Mouse (Mus musculus): ENCODE measurements around the gene Cldn9. TPM values are rescaled to one million over a fixed set of nuclear protein-coding genes. Genes with fewer than 3 reads are reported as not detected.

Cldn9 gene
- polyA plus RNA-seq, 1 experiment from 2014 or later = 7.6 TPM

DNA sequence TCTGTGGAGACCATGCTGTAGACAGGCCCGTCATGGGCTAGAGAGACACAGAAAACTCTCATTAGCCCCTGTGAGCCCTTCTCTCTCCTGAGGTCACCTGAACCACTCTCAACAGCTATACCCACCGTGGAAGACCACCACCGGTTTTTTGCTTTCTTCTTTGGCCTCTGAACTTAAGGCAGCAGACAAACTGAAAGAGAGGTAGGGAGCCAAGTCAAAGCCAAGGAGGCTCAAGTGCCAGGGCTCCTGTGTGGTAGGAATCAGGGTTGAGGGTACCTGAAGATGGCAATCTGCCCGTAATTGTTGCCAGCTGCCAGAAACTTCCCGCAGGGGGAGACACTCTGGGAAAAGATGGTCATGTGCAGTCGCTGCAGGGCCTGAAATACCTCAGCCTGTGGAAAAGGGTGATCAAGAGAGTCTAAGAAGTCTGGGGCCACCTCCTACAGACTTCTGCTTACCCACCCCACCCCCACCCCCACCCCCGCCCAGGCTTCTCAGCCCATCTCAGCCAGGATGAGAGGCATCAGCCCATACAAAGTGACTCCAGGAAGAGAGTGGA lies 13.2 kb downstream of the Cldn9 start:
- Histone ChIP-seq H3K4me2 (ENCODE audit: low read depth, severe bottlenecking) (no peak overlapping the region), H3K27ac (replicated peaks; ENCODE audit: low read depth, low read length) (no peak overlapping the region), H3K27me3 (ENCODE audit: control insufficient read depth, insufficient read depth, low read length) (peaks cover 4% of the 10 kb centered on the region), H3K9me3 (ENCODE audit: control insufficient read depth, low read length) (no peaks in the 10 kb centered on the region), H3K36me3 (ENCODE audit: control insufficient read depth, insufficient read depth, low read length) (peaks cover 10% of the 10 kb centered on the region), H3K4me3 (ENCODE audit: low read depth, low read length) (no peak overlapping the region), H3K4me1 (ENCODE audit: control insufficient read depth, insufficient read depth, low read length) (peaks cover 7% of the 10 kb centered on the region), H3K9ac (ENCODE audit: low read length) (no peak overlapping the region)
- ATAC-seq (ENCODE audit: insufficient number of reproducible peaks, low FRiP score, low TSS enrichment, low read depth) (no peak), DNase-seq (ENCODE audit: low spot score) (no peak)
- WGBS = 84% methylated on average over 7 of the region's 7 CpGs

DNA sequence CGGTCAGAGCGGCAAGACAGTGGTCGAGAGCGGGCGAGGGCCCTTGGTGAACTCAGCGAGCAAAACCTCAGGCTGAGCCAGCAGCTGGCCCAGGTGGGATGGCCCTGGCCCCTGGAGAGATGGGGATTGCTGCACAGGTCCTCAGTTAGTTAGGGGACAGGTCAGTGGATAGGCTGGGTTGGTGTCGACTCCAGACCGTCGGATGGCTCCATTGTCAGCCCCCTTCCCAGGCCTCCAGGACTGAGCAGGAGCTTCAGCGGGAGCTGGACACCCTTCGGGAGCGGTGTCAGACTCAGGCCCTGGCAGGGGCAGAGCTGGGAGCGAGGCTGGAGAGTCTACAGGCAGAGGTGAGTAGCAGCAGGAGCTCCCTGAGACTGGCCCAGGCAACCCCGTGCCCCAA lies 18.3 kb downstream of the Cldn9 start:
- Histone ChIP-seq H3K4me2 (ENCODE audit: low read depth, severe bottlenecking) (no peak overlapping the region), H3K4me1 (ENCODE audit: control insufficient read depth, insufficient read depth, low read length) (no peaks in the 10 kb centered on the region), H3K27me3 (ENCODE audit: control insufficient read depth, insufficient read depth, low read length) (peaks cover 17% of the 10 kb centered on the region), H3K9me3 (ENCODE audit: control insufficient read depth, low read length) (no peaks in the 10 kb centered on the region), H3K36me3 (ENCODE audit: control insufficient read depth, insufficient read depth, low read length) (peaks cover 10% of the 10 kb centered on the region), H3K4me3 (ENCODE audit: low read depth, low read length) (no peak overlapping the region), H3K27ac (replicated peaks; ENCODE audit: low read depth, low read length) (no peak overlapping the region), H3K9ac (ENCODE audit: low read length) (no peak overlapping the region)
- DNase-seq (ENCODE audit: low spot score) (peak; percentile 23), ATAC-seq (ENCODE audit: insufficient number of reproducible peaks, low FRiP score, low TSS enrichment, low read depth) (no peak)
- WGBS = 77% methylated on average over 14 of the region's 14 CpGs

DNA sequence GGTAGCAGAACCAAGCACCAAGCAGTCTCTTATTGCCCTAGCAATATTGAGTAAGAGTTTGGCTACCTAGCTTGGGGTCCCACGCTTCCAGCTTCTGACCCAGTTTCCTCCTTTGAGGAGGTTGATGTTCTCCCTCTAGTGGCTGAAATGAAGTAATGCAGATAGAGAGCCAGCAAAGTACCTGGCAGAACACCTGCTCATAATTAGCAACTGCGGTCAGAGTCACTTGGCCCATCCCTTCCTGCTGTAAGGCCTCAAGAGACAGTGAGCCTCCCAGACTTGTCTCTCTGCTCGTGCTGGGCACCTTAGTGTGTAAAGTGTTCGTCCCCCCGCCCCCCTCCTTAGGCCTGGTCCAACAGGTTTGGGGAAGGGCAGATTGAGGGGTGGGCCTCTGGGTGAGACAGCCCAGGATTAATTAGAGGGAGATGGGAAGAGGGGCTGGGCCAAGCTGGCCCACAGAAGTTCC lies 19.2 kb downstream of the Cldn9 start:
- no peak overlapping the region for H3K9ac ChIP-seq (ENCODE audit: low read length)
- H3K9me3 ChIP-seq (ENCODE audit: control insufficient read depth, low read length) = no peaks in the 10 kb centered on the region
- H3K27ac ChIP-seq (replicated peaks; ENCODE audit: low read depth, low read length) = no peak overlapping the region
- peaks cover 22% of the 10 kb centered on the region for H3K27me3 ChIP-seq (ENCODE audit: control insufficient read depth, insufficient read depth, low read length)
- H3K4me2 ChIP-seq (ENCODE audit: low read depth, severe bottlenecking) = no peak overlapping the region
- ATAC-seq (ENCODE audit: insufficient number of reproducible peaks, low FRiP score, low TSS enrichment, low read depth) (peak; percentile 45; the same call in 1 of the 2 replicates), DNase-seq (ENCODE audit: low spot score) (peak; percentile 61)
- no peaks in the 10 kb centered on the region for H3K4me1 ChIP-seq (ENCODE audit: control insufficient read depth, insufficient read depth, low read length)
- no peak overlapping the region for H3K4me3 ChIP-seq (ENCODE audit: low read depth, low read length)
- peaks cover 8% of the 10 kb centered on the region for H3K36me3 ChIP-seq (ENCODE audit: control insufficient read depth, insufficient read depth, low read length)
- 12% methylated on average over 5 of the region's 5 CpGs for WGBS

DNA sequence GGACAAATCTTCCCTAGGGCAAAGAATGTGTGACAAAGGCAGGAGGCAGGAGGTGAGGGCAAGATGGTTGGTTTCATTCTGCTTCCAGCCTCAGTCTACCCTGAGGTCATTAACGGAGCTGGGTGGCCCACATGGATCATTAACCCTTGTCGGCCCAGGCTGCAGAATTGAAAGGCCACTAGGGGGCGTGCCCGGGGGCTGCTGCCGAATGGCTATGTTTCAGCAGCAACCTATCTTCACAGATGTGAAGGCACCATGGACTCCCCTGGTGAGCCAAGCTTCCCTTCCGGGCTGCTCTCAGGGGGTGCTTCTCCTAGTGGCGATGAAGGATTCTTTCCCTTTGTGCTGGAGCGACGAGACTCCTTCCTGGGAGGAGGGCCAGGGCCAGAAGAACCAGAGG lies 22.3 kb downstream of the Cldn9 start:
- Histone ChIP-seq H3K27ac (replicated peaks; ENCODE audit: low read depth, low read length) (no peak overlapping the region), H3K4me2 (ENCODE audit: low read depth, severe bottlenecking) (no peak overlapping the region), H3K4me1 (ENCODE audit: control insufficient read depth, insufficient read depth, low read length) (no peaks in the 10 kb centered on the region), H3K9me3 (ENCODE audit: control insufficient read depth, low read length) (no peaks in the 10 kb centered on the region), H3K4me3 (ENCODE audit: low read depth, low read length) (no peak overlapping the region), H3K9ac (ENCODE audit: low read length) (no peak overlapping the region), H3K36me3 (ENCODE audit: control insufficient read depth, insufficient read depth, low read length) (peaks cover under 1% of the 10 kb centered on the region; the same call in 1 of the 2 replicates), H3K27me3 (ENCODE audit: control insufficient read depth, insufficient read depth, low read length) (peaks cover 22% of the 10 kb centered on the region)
- 4% methylated on average over 9 of the region's 9 CpGs for WGBS
- DNase-seq (ENCODE audit: low spot score) = peak; percentile 47
- no peak for ATAC-seq (ENCODE audit: insufficient number of reproducible peaks, low FRiP score, low TSS enrichment, low read depth)

DNA sequence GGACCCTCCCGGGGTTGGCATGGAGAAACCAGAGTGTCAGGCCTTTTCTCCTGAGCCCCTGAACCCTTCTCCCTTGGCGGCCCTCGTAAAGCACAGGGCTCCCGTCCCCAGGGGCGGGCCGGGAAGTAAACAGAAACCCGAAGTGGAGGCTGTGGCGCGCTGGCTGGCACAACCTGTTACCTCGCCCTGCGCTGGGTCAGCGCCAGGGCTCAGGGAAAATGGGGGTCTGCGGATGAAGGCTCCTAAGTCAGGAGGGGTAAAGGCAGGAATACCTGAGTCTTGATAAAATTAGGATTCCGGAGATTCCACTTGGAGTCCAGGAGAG lies 23.0 kb downstream of the Cldn9 start:
- ATAC-seq (ENCODE audit: insufficient number of reproducible peaks, low FRiP score, low TSS enrichment, low read depth) (no peak), DNase-seq (ENCODE audit: low spot score) (no peak)
- H3K4me3 ChIP-seq (ENCODE audit: low read depth, low read length) = no peak overlapping the region
- peaks cover 22% of the 10 kb centered on the region for H3K27me3 ChIP-seq (ENCODE audit: control insufficient read depth, insufficient read depth, low read length)
- no peak overlapping the region for H3K4me2 ChIP-seq (ENCODE audit: low read depth, severe bottlenecking)
- 4% methylated on average over 14 of the region's 14 CpGs for WGBS
- no peaks in the 10 kb centered on the region for H3K36me3 ChIP-seq (ENCODE audit: control insufficient read depth, insufficient read depth, low read length)
- H3K9ac ChIP-seq (ENCODE audit: low read length) = no peak overlapping the region
- H3K27ac ChIP-seq (replicated peaks; ENCODE audit: low read depth, low read length) = no peak overlapping the region
- no peaks in the 10 kb centered on the region for H3K9me3 ChIP-seq (ENCODE audit: control insufficient read depth, low read length)
- no peaks in the 10 kb centered on the region for H3K4me1 ChIP-seq (ENCODE audit: control insufficient read depth, insufficient read depth, low read length)

DNA sequence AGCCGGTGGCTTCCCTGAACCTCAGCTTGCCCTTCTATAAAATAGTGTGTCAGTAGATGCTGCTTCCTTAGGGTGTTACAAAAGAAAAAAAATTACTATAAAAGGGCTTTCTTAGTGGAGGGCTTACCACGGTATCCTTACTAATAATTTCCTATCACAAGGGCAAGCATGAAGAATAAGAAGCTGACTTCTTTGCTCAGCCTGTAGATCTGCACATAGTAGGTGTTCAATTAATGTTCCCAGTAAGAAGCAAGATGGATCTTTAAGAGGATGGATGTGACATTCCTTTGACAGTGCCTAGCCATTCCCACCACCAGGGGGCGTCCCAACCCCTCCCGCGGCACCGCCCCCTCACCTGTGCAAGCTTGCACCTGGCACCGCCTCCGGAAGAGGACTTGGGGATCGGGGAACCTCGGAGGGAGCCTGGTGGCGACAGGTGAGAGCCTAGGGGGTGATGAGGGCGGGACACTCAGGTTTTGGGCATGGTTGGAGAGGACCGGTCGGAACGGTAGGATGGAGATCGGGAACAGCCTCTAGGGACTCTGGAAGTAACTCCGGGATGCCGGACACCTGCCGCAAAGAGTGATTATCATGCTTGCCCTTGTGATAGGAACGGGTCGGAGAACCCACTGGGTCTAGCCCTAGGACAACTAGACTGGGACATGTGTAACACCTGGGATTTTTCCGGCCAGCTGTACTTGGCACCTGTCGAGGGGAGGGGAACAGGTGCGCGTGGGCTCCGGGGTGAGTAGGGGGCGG lies 23.5 kb downstream of the Cldn9 start, which contains the start of gene Bicdl2:
Gene Bicdl2 (plus strand): TSS at position 390 of the 759 bp plus-strand sequence.
- no peaks in the 10 kb centered on the region for H3K9me3 ChIP-seq (ENCODE audit: control insufficient read depth, low read length)
- ATAC-seq (ENCODE audit: insufficient number of reproducible peaks, low FRiP score, low TSS enrichment, low read depth) (no peak), DNase-seq (ENCODE audit: low spot score) (peak; percentile 67)
- no peak within 1 kb of the TSS for H3K4me2 ChIP-seq (ENCODE audit: low read depth, severe bottlenecking)
- H3K27ac ChIP-seq (replicated peaks; ENCODE audit: low read depth, low read length) = no peak within 1 kb of the TSS
- WGBS = 6% methylated on average over 27 of the region's 27 CpGs
- H3K27me3 ChIP-seq (ENCODE audit: control insufficient read depth, insufficient read depth, low read length) = peaks cover 22% of the 10 kb centered on the region
- no peak within 1 kb of the TSS for H3K4me3 ChIP-seq (ENCODE audit: low read depth, low read length)
- H3K36me3 ChIP-seq (ENCODE audit: control insufficient read depth, insufficient read depth, low read length) = no peaks in the 10 kb centered on the region
- H3K9ac ChIP-seq (ENCODE audit: low read length) = no peak within 1 kb of the TSS
- H3K4me1 ChIP-seq (ENCODE audit: control insufficient read depth, insufficient read depth, low read length) = no peaks in the 10 kb centered on the region

DNA sequence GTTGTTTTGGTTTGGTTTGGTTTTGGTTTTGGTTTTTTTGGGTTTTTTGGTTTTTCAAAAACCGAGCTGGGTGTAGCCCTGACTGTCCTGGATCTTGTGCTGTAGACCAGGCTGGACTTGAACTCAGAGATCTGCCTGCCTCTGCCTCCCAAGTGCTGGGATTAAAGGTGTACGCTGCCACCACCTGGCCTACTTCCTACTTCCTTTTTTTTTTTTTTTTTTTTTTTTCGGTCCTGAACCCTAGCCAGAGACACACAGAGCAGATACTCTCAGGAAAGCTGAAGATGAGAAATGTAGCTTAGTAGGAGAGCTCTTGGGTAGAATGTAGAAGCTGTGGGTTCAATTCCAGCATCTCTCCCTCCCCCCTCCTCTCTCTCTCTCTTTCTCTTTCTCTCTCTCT lies 25.4 kb downstream of the Cldn9 start:
- H3K9me3 ChIP-seq (ENCODE audit: control insufficient read depth, low read length) = no peaks in the 10 kb centered on the region
- ATAC-seq (ENCODE audit: insufficient number of reproducible peaks, low FRiP score, low TSS enrichment, low read depth) (no peak), DNase-seq (ENCODE audit: low spot score) (no peak)
- H3K4me3 ChIP-seq (ENCODE audit: low read depth, low read length) = no peak overlapping the region
- WGBS = 79% methylated on average over 3 of the region's 3 CpGs
- H3K4me2 ChIP-seq (ENCODE audit: low read depth, severe bottlenecking) = no peak overlapping the region
- no peaks in the 10 kb centered on the region for H3K4me1 ChIP-seq (ENCODE audit: control insufficient read depth, insufficient read depth, low read length)
- H3K27ac ChIP-seq (replicated peaks; ENCODE audit: low read depth, low read length) = no peak overlapping the region
- peaks cover 22% of the 10 kb centered on the region for H3K27me3 ChIP-seq (ENCODE audit: control insufficient read depth, insufficient read depth, low read length)
- H3K36me3 ChIP-seq (ENCODE audit: control insufficient read depth, insufficient read depth, low read length) = no peaks in the 10 kb centered on the region
- H3K9ac ChIP-seq (ENCODE audit: low read length) = no peak overlapping the region

DNA sequence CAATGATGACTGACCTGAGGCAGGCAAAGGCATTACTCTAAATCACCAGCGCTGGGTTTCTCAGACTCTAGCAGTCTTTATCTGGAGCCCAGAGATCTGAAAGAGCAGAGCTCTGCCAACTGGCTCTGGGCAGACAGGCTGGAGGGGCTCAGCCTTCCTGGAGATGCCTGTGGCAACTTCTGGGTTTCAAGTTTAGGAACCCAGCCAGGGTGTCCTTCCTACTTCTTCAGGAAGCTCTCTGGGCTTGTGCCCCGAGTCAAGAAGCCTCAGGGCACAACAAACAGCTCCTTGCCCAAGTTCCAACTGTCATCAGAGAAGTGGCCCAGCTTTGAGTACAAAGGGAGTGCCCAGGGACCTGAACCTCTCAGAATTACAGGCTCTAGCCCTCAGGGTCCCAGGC lies 29.4 kb downstream of the Cldn9 start:
- 65% methylated on average over 2 of the region's 2 CpGs for WGBS
- no peak overlapping the region for H3K4me3 ChIP-seq (ENCODE audit: low read depth, low read length)
- no peak overlapping the region for H3K9ac ChIP-seq (ENCODE audit: low read length)
- H3K27me3 ChIP-seq (ENCODE audit: control insufficient read depth, insufficient read depth, low read length) = no peaks in the 10 kb centered on the region; the same call in 1 of the 2 replicates
- H3K4me1 ChIP-seq (ENCODE audit: control insufficient read depth, insufficient read depth, low read length) = no peaks in the 10 kb centered on the region
- no peaks in the 10 kb centered on the region for H3K9me3 ChIP-seq (ENCODE audit: control insufficient read depth, low read length)
- H3K27ac ChIP-seq (replicated peaks; ENCODE audit: low read depth, low read length) = no peak overlapping the region
- no peak overlapping the region for H3K4me2 ChIP-seq (ENCODE audit: low read depth, severe bottlenecking)
- DNase-seq (ENCODE audit: low spot score) = no peak
- ATAC-seq (ENCODE audit: insufficient number of reproducible peaks, low FRiP score, low TSS enrichment, low read depth) = no peak
- no peaks in the 10 kb centered on the region for H3K36me3 ChIP-seq (ENCODE audit: control insufficient read depth, insufficient read depth, low read length)

Data from limb, embryonic 11.5 days (tissue).